Mouse (Mus musculus) adrenal gland (tissue): Measurements from ENCODE around the gene Zbtb34.

Experiments used
- intact Hi-C: fragments of 180-260 bp; cut with DNase I; formaldehyde crosslinking; loops from one replicate; pipeline ENCODE4 v1.15.1; 2025

Zbtb34 gene

DNA sequence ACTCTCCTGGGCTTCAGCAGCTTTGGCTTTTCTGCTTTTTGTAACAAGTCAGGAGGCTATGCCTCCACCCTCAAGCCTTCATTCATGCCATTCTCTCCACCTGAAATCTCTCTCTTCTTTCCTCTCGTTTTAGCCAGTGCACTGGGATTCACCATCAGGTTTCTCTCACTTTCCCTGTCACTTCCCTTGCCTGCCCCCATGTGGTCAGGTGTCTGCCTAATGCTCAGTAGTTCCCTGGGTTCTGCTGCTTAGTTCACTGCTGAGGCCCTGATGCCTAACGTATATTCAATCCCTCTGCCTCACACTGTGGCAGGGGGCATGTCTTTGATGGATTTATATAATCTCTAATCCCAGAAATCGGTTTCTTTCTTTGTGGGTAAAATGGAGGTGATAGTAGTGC, 29.9 kb downstream of the Zbtb34 start:
- intact Hi-C loops: loop anchor here (5.0 kb wide), 1 partner anchor 249 kb away; no protein-coding TSS in a partner anchor

DNA sequence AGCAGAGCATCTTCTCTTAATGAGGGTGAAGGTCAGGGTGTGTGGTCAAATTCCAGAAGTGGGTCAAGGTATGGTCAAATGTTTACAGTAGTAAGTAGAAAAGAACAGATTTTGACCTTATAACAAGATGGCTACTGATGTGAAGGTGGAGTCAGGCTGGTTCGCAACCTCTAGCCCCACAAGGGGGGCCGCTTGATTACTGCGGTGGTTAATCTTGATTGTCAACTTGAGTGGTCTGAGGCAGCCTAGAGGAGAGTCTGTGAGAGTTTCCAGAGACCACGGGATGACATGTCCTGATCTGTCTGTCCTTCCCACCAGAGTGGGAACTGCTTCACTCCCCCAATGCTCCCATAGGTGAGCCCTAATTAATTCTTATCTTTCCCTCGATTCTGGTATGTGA, 30.6 kb downstream of the Zbtb34 start:
- intact Hi-C loops: loop anchor here (5.0 kb wide), 1 partner anchor 248 kb away; no protein-coding TSS in a partner anchor

DNA sequence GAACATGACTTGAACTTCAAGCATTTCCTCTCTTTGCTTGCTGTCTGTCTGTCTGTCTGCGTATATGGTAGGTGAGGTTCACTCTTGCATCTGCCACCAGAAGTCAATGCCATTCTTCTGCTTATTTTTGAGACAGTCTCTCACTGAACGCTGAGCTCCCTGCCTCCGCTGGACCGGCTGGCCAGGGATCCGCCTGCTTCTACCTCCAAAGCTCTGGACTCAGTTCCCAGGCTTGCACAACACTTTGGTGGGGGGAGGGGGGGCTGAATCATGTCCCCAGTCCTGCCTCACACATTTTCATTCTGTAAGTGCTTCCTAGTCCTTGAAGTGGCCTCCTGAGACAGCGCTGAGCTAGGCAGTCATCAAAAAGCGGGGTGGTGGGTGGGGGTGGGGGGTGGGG, 32.0 kb downstream of the Zbtb34 start:
- intact Hi-C loops: no loop called here

DNA sequence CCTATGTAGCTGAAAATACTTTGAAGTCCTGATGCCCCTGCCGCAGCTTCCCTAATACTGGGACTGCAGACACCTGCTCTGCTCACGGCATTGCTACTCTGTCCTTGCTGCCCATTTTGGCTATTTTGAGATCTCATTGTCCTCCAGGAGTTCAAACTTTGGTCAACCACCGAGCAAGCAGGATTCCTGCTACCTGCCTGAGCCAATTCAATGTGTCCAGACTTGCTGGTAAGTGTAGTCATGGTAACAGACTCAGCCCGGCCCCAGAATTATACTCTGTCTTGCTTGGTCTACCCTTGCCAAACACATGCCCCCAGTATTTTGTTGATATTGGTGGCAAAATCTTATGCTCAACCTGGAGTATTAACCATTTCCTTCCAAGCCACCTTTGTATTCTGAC, 34.1 kb downstream of the Zbtb34 start:
- intact Hi-C loops: no loop called here

DNA sequence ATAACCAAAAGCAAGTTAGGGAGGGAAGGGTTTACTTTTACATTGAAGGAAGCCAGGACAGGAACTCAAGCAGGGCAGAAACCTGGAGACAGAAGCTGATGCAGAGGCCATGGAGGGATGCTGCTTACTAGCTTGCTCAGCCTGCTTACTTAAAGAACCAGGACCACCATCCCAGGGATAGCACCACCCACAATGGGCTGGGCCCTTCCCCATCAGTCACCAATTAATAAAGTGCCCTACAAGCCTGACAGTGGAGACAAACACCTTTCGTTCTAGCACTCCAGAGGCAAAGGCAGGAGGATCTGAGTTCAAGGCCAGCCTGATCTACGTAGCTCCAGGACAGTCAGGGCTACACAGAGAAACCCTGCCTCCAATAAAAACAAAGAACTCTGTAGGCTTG, 36.1 kb downstream of the Zbtb34 start:
- intact Hi-C loops: no loop called here

DNA sequence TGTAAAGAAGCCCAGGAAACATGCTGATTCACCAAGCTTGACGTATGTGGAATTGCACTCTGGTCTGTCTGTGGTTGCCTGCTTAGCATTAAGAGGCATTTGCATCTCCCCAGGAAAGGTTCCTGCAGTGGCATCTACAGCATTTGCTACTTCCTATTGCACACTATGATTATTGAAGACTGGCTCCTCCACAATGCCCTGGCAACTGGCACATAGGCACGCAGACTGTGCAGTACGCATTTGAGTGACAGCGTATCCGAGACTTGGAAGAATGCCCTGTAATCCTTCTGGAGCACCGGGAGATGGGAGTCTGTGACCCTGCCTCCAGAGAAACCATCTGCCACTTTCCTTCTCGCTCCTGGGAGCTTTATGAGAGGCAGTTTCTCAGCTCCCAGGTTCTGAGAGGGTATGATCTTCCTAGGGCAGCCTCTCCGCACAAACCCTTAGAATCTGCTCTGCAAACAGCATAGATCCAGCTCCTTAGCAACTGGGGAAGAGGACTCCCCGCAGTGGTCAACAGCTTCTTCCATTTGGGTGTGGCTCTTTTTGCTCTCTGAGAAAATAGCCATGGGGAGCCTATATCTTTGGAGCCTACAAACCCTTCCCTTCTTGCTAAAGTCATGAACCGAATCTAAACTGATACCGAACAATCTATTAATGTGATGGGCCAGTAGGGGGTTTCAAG, 37.0 kb downstream of the Zbtb34 start:
- intact Hi-C loops: no loop called here

DNA sequence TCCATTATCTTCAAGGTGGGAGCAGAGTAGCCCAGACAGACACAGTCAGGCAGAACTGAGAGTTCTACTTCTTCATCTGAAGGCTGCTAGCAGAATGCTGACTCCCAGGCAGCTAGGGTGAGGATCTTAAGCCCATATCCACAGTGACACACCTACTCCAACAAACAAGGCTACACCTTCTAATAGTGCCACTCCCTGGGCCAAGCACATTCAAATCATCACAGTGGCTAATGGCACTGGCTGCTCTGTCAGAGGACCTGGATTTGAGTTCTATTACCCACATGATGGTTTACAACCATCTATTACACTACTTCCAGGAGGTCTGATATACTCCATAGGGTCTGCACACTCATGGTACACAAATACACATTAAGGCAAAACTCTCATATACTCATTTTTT, 38.1 kb downstream of the Zbtb34 start:
- intact Hi-C loops: no loop called here

DNA sequence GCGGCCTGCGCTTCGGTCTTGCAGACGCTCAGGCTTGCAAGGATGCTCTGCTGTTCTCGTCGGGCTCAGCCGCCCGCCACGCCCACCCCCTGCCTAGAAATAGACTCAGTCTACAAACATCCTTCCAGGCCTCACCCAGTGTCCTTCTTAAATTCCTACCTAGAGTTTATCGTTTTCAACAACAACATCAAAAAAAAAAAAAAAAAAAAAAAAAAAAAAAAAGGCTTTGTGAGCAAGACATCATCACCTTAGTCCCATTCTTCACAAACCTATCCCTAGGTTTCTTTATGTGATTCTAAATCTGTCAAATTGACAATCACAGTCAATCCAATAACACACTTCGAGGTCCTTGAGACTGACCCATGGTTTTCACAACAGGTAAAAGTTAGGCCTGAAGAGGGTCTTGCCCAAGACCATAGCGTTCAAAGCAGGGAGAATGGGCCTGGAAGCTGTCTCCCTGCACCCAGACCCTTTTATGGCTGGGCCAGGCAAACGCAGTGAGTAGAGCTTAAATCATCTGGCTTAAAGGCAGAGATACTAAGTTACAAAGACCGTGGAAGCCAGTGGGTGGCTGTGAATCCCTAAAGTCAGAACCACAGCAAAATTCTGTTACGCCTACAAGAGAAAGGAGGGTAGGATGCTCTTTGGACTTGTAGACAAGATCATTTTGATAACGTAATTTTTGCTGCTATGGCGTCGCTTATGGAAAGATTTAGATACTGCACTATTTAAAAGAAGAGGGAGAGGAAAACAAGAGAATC, 59.3 kb downstream of the Zbtb34 start:
- intact Hi-C loops: no loop called here

DNA sequence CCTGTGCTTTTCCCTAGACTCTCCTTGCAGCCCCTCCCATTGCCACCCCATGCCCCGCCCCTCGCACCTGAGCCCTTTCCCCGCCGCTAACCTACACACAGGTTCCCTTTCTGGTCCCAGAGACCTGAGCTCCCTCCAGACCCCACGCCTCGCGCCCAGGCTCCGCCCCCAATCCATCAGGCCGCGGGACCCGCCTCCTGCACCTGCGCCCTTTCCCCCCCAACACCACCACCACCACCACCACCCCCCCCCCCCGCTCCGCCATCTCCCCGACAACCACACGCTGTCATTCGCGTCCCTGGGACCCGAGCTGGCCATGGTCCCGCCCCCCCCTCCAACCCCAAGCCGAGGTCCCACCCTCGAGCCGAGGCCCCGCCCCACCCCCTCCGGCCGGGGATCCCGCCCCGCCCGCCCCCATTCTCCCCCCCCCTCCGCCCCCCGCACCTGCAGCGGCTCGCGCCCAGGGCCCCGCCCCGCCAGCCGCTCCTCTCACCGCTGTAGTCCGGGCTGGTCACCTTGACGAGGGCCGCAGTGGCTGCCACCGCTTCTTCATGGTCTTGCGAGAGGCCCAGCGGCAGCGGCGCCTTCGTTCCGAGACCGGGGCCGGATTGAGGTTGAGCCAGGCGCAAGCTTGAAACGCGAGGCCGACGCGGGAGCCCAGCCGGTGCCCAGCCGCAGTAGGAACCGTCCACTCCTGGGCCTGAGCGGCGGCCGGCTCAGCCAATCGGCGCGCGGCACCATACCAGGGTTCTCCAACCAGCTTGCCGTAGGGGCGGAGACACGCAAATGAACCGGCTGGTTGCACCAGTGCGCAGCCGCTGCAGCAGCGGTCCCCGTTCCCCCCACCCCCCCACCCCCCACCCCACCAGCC, 60.1 kb downstream of the Zbtb34 start, which contains the start of gene Ralgps1:
Ralgps1 (minus strand) TSS at position 710 of the 871 bp plus-strand sequence.
- intact Hi-C loops: no loop called here

DNA sequence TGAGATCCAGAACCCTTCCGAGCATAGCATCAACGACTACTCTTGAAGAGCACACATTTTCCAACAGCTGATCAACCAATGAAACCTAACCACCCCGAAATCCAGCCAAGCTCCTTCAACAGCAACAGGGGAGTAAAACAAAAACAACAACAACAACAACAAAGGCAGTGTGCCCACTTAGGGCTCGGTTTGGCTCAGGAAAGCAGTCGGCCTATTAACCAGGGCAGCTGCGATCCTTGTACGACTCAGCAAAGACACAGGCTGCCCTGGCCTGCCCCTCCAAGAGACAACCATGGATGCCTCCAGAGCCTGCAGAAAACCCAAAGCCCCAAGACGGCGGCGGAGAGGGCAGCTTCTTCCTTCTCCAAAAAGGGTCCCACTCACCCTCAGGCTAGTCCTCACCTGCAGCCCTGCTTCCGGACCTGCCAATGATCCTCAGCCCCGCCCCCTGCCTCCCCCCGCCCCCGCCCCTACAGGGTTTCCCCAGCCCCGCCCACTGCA, 60.8 kb downstream of the Zbtb34 start:
- intact Hi-C loops: no loop called here

DNA sequence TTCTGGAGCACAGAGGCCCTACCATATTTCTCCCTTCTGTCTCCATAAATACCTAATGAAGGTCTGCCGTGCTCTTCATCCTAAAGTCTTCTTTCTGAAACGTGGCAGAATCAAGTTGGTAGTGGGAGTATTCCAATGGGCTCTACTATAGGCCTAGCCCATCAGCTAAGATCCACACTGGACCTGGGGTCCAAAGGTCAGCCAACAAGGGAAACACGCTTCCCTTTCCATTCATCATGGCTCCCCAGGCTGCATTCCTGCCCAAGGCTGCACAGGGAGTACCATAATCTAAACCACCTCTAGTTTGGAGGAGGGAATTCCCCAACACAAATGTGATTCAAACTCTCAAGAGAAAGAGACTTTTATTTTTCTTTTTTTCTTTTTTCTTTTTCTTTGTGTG, 61.7 kb downstream of the Zbtb34 start:
- intact Hi-C loops: no loop called here

DNA sequence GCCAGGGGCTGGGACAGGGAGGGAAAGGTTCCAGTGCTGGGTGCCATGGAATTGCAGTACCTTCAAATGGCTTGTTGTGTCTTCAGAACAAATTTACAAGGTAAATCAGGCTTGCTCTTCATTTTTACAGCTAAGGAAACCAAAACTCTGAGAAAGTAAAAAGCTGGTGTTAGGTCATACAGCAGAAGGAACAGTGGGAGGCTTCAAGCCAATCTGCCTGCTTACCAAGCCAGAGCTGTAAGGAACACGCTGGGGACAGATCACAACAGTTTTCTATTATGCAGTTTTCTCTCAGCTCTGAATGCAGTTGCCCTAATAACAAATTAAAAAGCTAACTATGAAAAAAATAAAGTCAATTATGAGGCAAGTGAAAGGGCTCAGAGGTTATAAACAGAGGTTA, 62.6 kb downstream of the Zbtb34 start:
- intact Hi-C loops: no loop called here

DNA sequence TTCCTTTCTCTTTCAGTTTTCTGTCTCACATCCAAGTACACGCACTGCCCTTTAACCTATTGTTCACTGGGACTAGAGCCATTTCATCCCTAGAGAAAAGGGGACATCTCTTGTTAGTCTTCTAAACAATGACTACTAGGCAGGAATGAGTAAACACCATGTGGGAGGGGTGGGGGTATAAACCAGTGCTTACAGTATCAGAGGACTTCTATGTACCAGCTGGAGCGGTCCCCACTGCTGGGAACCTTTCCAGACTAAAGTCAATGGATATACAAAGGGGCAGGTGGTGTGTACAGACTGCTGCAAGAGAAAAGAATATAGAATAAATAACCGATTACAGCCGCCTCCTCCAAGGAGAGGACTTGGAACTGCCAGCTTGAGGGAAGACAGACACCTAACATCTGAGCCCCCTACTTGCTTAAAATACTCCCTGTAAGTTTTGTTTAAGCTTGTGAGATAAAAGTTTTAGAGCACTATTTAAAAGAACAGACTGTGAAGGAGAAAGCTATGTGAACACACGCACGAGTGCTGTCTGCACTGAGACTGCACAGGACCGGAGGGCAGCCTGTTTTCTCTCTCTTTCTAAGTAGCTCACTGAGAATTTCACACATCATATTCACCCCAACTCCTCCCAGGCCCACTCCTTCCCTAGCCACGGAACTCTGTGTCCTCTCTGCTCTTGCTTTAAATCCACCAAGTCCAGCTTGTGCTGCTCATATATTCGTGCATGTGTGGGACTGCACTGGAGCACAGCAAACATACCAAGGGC, 65.2 kb downstream of the Zbtb34 start:
- intact Hi-C loops: no loop called here

DNA sequence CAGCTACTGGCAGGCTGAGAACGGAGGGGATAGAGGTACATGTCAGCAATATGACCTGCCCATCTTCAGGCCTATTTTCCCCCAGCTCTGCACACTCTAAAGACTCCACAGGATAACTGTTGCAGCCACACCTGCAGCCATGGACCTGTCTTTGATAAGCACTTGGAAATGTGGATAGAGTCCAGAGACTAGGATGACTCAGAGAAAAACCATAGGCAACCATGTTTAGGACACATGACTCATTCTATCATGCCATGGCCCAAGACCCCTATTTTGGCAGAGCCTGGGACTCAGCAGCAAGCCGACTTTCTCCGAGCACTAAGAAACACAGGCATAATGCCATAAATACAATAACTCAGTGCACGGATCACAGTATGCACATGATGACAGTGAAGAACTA, 66.5 kb downstream of the Zbtb34 start:
- intact Hi-C loops: no loop called here

DNA sequence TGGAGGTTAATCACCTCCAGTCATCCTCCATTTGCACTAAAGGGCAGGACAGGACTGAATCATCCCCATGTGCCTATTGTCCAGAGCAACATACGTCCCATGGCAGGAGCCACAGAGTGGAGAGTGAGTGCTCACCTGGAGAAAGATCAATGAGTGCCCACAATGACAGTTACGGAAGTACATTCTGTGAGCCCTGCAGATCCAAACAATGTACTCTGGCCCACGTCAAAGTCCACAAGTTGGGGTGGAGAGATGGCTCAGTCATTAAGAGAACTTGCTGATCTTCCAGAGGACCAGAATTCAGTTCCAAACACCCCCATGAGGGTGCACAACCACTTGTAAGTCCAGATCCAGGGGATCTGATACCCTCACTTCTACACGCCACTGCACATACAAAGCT, 67.2 kb downstream of the Zbtb34 start:
- intact Hi-C loops: no loop called here

DNA sequence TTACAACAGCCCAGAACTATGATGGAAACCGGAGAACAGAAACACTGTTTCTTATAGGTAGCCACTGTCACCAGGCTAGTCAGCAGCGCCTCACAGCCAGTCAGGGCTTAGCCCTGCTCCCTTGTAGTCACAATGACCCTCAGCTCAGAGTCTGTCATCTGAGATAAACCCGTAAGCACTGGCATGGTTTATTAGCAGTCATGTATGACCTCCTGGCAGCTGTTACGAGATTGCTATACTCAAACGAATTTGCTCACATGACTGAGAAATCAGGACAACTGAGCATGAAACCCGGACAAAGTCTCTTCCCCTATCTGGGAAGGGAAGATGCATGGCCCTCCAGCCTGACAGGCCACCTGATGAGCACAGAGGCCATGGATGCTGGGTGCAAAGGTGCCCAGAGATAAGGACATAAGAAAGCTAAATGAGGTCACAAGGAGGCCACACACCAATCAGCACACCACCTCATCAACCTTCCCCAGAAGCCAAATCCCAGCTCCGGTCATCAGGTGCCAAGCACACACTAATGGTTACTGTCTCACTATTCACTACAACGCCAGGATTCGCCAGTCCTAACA, 69.9 kb downstream of the Zbtb34 start:
- intact Hi-C loops: no loop called here

DNA sequence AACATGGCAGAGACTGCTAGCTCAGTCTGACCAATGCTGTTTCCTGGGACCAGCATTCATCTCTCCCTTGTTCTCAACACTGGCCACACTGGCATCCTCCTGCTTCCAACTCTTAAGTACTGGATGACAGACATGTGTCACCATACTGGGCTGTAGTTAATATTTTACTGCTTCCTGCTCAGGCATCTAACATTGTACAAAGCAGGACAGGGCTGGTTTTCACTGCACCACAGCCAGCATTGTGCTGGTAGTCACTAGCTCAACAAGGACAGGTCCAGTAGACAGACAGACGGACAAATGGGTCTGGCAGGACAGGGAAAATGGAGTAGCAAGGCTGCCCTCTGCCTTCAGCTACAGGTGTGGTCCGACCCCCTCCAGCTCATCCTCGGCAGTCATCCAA, 70.6 kb downstream of the Zbtb34 start:
- intact Hi-C loops: no loop called here

DNA sequence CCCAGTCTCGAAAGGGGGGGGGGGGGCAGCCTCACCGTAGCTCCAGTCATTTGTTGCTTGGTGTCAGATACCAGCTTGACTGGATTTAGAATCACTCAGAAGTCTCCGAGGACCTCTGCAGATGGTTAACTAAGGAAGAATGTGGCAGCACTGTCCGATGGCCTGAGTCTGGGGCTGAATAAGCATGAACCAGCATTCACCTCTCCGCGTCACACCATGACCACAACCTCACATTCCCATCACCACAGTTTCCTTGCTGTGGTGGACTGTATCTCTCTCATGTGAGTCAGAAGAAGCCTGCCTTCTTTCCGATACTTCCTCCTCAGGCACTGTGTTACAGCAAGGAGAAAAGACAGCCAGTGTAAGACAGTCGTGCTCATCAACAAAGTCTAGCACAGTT, 71.9 kb downstream of the Zbtb34 start:
- intact Hi-C loops: no loop called here

DNA sequence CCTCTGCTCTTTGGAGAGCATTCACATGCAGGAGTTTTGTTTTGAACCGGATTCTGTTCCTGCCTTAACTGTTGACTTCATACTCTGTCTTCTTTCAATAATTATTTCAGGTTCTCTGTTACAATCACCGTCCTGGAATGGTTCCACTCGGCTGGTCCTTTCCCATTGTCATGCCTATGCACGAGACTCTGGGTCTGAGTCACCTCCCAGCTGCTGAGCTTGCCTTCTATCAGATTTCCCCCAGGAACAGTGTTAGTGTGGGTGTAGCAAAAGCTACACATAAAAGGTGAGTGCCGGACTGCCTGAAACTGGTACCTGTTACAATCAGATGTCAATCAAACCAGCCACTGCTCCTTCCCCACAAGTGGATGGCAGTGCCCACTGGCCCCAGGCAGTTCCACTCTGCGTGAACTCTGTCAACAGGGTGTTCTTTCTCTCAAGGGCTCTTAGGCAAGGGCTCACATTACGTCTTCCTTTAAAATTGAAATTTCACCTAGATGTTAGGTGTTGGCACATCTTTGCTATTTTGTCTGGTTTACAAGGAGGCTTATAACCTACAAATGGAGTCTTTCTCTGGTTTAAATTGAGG, 73.8 kb downstream of the Zbtb34 start:
- intact Hi-C loops: no loop called here
